In the genomic region with DNA sequence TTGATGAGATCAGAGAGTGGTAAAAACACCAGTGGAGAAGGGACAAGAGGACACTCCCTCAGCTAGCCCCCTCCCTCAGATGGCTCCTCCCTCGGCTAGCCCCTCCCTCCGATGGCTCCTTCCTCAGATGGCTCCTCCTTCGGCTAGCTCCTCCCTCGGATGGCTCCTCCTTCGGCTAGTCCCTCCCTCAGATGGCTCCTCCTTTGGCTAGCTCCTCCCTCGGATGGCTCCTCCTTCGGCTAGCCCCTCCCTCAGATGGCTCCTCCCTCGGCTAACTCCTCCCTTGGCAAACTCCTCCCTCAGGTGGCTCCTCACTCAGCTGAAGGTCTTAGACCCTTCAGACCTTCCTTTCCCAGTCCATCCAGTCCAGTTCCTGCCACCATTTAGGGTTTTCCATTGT, we compare ENCODE assay signal across 22 mouse cellular contexts. TPM values are rescaled to one million over a fixed set of nuclear protein-coding genes. Genes with fewer than 3 reads are reported as not detected.
"Had no signal": no experiment of that assay in that cellular context is flagged by ENCODE, and none has a peak within 500 bp of the region (broad histone marks: within the 10 kb centered on the region; RNA-seq: fewer than 3 reads in every experiment).

No protein-coding gene starts in this region.

- DNase-seq: kidney, adult 11 months; kidney, adult 8-10 months; kidney, postnatal 10 days; kidney, postnatal 36 days; lung, adult 18-20 months; lung, postnatal 14 days; lung, postnatal 4 days; right cerebral cortex, adult 18-20 months; right cerebral cortex, postnatal 14 days; right cerebral cortex, postnatal 4 days; thymus, adult 2 months; thymus, postnatal 14 days; thymus, postnatal 4 days had no signal

- H3K9me3 ChIP-seq: kidney, embryonic 15.5 days; lung, embryonic 15.5 days; midbrain, embryonic 12.5 days; midbrain, embryonic 15.5 days; neural tube, embryonic 12.5 days; neural tube, embryonic 15.5 days had no signal

- H3K36me3 ChIP-seq: kidney, embryonic 15.5 days; lung, embryonic 15.5 days; midbrain, embryonic 12.5 days; midbrain, embryonic 15.5 days; neural tube, embryonic 12.5 days; neural tube, embryonic 15.5 days had no signal

- H3K4me3 ChIP-seq: kidney, embryonic 15.5 days; lung, embryonic 15.5 days; midbrain, embryonic 12.5 days; midbrain, embryonic 15.5 days; neural tube, embryonic 12.5 days; neural tube, embryonic 15.5 days had no signal

- H3K27ac ChIP-seq: kidney, embryonic 15.5 days; liver, embryonic 14.5 days; lung, embryonic 15.5 days; midbrain, embryonic 12.5 days; midbrain, embryonic 15.5 days; neural tube, embryonic 12.5 days; neural tube, embryonic 15.5 days; stomach, postnatal 0 days had no signal

- H3K9ac ChIP-seq: kidney, embryonic 15.5 days; liver, embryonic 14.5 days; lung, embryonic 15.5 days; midbrain, embryonic 12.5 days; midbrain, embryonic 15.5 days; neural tube, embryonic 12.5 days; neural tube, embryonic 15.5 days had no signal

- ATAC-seq: midbrain, embryonic 15.5 days had no signal

- H3K4me2 ChIP-seq: kidney, embryonic 15.5 days; lung, embryonic 15.5 days; midbrain, embryonic 12.5 days; midbrain, embryonic 15.5 days; neural tube, embryonic 12.5 days; neural tube, embryonic 15.5 days had no signal

RNA-seq across cellular contexts. Expression of gene Grik4, which starts 51.5 kb away (rescaled TPM):
- total RNA-seq: megakaryocyte progenitor cell, adult 5-6 weeks had no signal
